In the genomic region with DNA sequence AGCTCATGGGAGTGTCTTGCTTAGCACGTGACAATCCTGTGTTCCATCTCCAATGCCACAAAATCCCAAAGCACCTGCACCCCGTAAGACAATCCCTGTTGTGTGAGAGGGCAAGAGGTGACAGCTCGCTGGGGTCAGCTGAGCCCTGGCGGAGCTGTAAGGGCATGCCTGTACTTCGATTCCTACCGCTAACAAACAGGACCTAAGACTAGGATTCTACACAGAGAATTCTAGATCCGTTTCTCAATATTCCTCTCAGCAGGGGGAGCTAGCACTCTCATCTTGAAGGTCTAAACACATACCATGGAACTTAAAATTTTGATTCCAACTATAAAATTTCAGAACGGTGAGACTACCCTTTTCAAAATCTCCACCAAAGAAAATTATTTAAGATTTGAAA, we compare ENCODE assay signal across 9 mouse cellular contexts. TPM values are rescaled to one million over a fixed set of nuclear protein-coding genes. Genes with fewer than 3 reads are reported as not detected.
DNase-seq lines count a peak whose midpoint lies in the region; ATAC-seq and TF ChIP-seq lines count a peak whose summit lies in the region.
"Had no signal": no experiment of that assay in that cellular context is flagged by ENCODE, and none has a peak within 500 bp of the region (broad histone marks: within the 10 kb centered on the region; RNA-seq: fewer than 3 reads in every experiment).

No protein-coding gene starts in this region.

- H3K4me2 ChIP-seq in lung, embryonic 14.5 days: peak overlapping the region; percentile 35

- ATAC-seq in lung, embryonic 14.5 days (ENCODE audit: insufficient read depth): peak; percentile 53; the same call in 1 of the 2 replicates

- H3K4me3 ChIP-seq in lung, embryonic 14.5 days (ENCODE audit: low read depth, low read length): no peak overlapping the region
- H3K4me3 ChIP-seq: megakaryocyte, embryonic 14.5 days had no signal

- TF ChIP-seq CTCF in lung, embryonic 14.5 days (IDR thresholded peaks at IDR 0.05; ENCODE audit: low read depth): peak; percentile 63

- H3K27me3 ChIP-seq in lung, embryonic 14.5 days (ENCODE audit: insufficient read depth, low read length): peaks cover 17% of the 10 kb centered on the region; the same call in 1 of the 2 replicates
- H3K27me3 ChIP-seq: megakaryocyte, embryonic 14.5 days had no signal

- 25% methylated on average over 8 of the region's 8 CpGs for WGBS in lung, embryonic 14.5 days

- H3K4me1 ChIP-seq in lung, embryonic 14.5 days (ENCODE audit: insufficient read depth): peaks cover 6% of the 10 kb centered on the region; the same call in 1 of the 2 replicates

- H3K9ac ChIP-seq in lung, embryonic 14.5 days: no peak overlapping the region

- DNase-seq in adrenal gland, postnatal 14 days: peak; percentile 47
- no peak for DNase-seq in adrenal gland, adult 18-20 months (ENCODE audit: low spot score in 2 of 2)
- DNase-seq in left cerebral cortex, postnatal 25 days (ENCODE audit: low spot score in 2 of 2): peak; percentile 25 to 59
- DNase-seq in left cerebral cortex, postnatal 4 days: no peak
- peak; percentile 54 for DNase-seq in brain, embryonic 18.5 days (ENCODE audit: low read depth, low spot score)
- peak; percentile 95 for DNase-seq in lung, embryonic 14.5 days
- no peak for DNase-seq in spleen, postnatal 14 days (ENCODE audit: low spot score in 2 of 2)
- no peak for DNase-seq in testis, postnatal 14 days (ENCODE audit: low spot score)

- no peaks in the 10 kb centered on the region for H3K36me3 ChIP-seq in lung, embryonic 14.5 days (ENCODE audit: insufficient read depth)

- H3K27ac ChIP-seq in lung, embryonic 14.5 days (ENCODE audit: low read depth): no peak overlapping the region

- H3K9me3 ChIP-seq in lung, embryonic 14.5 days (ENCODE audit: low read depth, low read length): no peaks in the 10 kb centered on the region
- H3K9me3 ChIP-seq: megakaryocyte, embryonic 14.5 days had no signal

- intact Hi-C loops in left cerebral cortex, postnatal 25 days (cut with DNase I): loop anchor here (5.0 to 10.0 kb wide), 2 partner anchors 418 to 820 kb away; no protein-coding TSS in a partner anchor
- intact Hi-C loops in left cerebral cortex, postnatal 4 days (cut with DNase I): loop anchor here (5.0 to 10.0 kb wide), 2 partner anchors 200 to 818 kb away; partner anchors contain the start of gene Hoxa5

RNA-seq across cellular contexts. Expression of gene Skap2, which starts 9.7 kb away (rescaled TPM):
- 41.1 and 46.0 TPM in 2 replicates for total RNA-seq in adrenal gland, postnatal 14 days (2021)
- 10 to 100 TPM; 43.6 to 59.0 TPM for total RNA-seq in adrenal gland, adult 18-20 months (2021)
- 10 to 100 TPM in 1 of 2 experiments, 1 to 10 TPM in 1; 9.1 to 10.8 TPM for total RNA-seq in left cerebral cortex, postnatal 25 days (2021)
- 1 to 10 TPM; 4.5 to 4.9 TPM for total RNA-seq in left cerebral cortex, postnatal 4 days (2021)
- 61.2 and 67.4 TPM in 2 replicates for polyA plus RNA-seq in lung, embryonic 14.5 days (2014; fragmentation: Nextera tagmentation; extraction: Ambion mirVana)

Comparison
In these comparisons a context has a peak if more than half of its experiments do, and no peak if none do; other contexts are left out.
1. DNase-seq: peak in adrenal gland, postnatal 14 days (single experiment), left cerebral cortex, postnatal 25 days (2 of 2), brain, embryonic 18.5 days (single experiment) and lung, embryonic 14.5 days (single experiment); none in adrenal gland, adult 18-20 months (0 of 2), left cerebral cortex, postnatal 4 days (single experiment), spleen, postnatal 14 days (0 of 2) and testis, postnatal 14 days (single experiment).